Mouse (Mus musculus) lung, adult 2 months (tissue): ENCODE results near the gene Pgbd5.

Experiments
- CTCF ChIP-seq: fragments of 200-500 bp; IDR thresholded peaks from 2 replicates; pipeline ENCODE4 v1.5.1; 2011; ENCODE audit warnings: mild to moderate bottlenecking, low read length, control low read depth; ENCODE audit not compliant: insufficient read depth
- POLR2A ChIP-seq: fragments of 200-500 bp; IDR thresholded peaks from 2 replicates; pipeline ENCODE4 v1.6.1; 2011; ENCODE audit warnings: low read depth, mild to moderate bottlenecking, control low read depth, low read length, borderline replicate concordance; ENCODE audit errors: extremely low read depth

DNA sequence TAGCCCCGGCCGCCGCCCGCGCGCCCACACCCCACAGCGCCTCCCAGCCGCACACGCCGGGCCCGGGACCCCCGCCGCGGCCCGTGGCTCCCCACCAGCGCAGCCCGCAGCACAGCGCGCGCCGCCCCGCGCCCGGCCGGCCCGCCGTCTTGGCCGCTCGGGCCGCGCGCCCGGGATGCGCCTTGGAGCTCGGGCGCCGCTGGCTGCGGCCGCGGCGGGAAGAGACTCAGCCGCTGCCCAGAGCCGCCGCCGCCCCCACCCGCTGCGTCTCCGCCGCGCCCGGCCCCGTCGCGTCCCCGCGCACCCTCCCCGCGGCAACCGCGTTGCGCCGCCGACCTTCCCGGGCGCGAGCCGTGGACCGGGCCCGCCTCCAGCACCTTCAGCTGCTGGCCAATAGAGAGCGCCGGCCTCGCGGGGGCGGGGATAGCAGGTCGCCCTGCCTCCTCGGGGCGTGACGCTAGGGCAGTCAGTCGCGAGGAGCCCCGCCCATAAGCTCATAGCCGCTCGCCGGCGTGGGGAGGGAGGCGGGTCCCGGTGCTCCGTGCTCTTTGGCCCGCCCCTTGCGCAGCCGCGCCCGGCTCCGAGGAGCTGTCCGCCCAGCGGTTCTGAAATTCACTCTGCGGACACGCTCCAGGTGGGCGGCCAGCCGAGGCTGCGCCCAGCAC is 5.2 kb downstream of the Pgbd5 start:
- no peak for TF ChIP-seq CTCF
- TF ChIP-seq POLR2A = no peak
